Mouse (Mus musculus) cerebellum, postnatal 4 days (tissue): ENCODE measurements at regions not wholly inside any gene's neighbourhood (a gene's known extent, or its start where the extent isn't known, plus 50 kb on each side); places are given as distances from the start of the nearest gene placed in this dataset.
"Not testable (repeated sequence)": the region's sequence is repeated elsewhere in the genome, so short reads cannot be mapped to it uniquely, and the experiment has no call there.

Source experiments
- DNase-seq, 2 experiments: peaks; one replicate each; pipeline ENCODE4 v3.0.0; 2022; ENCODE audit warnings: low spot score in 2 of 2, mixed read lengths in 1 of 2

- DNase-seq, result not testable (repeated sequence)
Measured at GRCm38 (mm10) chr11:12913401-12913800, 448.6 kb upstream of the Cobl start.

GRCm38 (mm10) chr11:12873712-12874111 is 409.0 kb upstream of the Cobl start:
- no peak for DNase-seq

GRCm38 (mm10) chr11:12872802-12873201 is 408.0 kb upstream of the Cobl start:
- DNase-seq, result no peak

GRCm38 (mm10) chr11:12872399-12872798 is 407.6 kb upstream of the Cobl start:
- no peak for DNase-seq

GRCm38 (mm10) chr11:12867541-12867940 is 402.8 kb upstream of the Cobl start:
- DNase-seq, result no peak

- DNase-seq, result peak in 1 of 2 experiments; percentile 3
Measured at GRCm38 (mm10) chr11:12865034-12865620, 400.4 kb upstream of the Cobl start.

- no peak for DNase-seq
Measured at GRCm38 (mm10) chr11:12859344-12859930, 394.7 kb upstream of the Cobl start.

GRCm38 (mm10) chr11:12858274-12858884 is 393.6 kb upstream of the Cobl start:
- DNase-seq, result no peak

GRCm38 (mm10) chr11:12857358-12858199 is 392.8 kb upstream of the Cobl start:
- no peak for DNase-seq

GRCm38 (mm10) chr11:12847793-12848192 is 383.0 kb upstream of the Cobl start:
- no peak for DNase-seq

GRCm38 (mm10) chr11:12843631-12844423 is 379.1 kb upstream of the Cobl start:
- DNase-seq, result no peak

- no peak for DNase-seq
Measured at GRCm38 (mm10) chr11:12841393-12841792, 376.6 kb upstream of the Cobl start.

- no peak for DNase-seq
Measured at GRCm38 (mm10) chr11:12837920-12838319, 373.2 kb upstream of the Cobl start.

GRCm38 (mm10) chr11:12837387-12837786 is 372.6 kb upstream of the Cobl start:
- no peak for DNase-seq

- DNase-seq, result no peak
Measured at GRCm38 (mm10) chr11:12836387-12836786, 371.6 kb upstream of the Cobl start.

GRCm38 (mm10) chr11:12812021-12812420 is 347.3 kb upstream of the Cobl start:
- no peak for DNase-seq

- peak; percentile 53 to 55 for DNase-seq
Measured at GRCm38 (mm10) chr11:12810949-12811881, 346.5 kb upstream of the Cobl start.
